Mouse (Mus musculus) lung, adult 2 months (tissue): Measurements from ENCODE around the gene Prss16.

Experiments
- CTCF ChIP-seq: fragments of 200-500 bp; IDR thresholded peaks from 2 replicates; pipeline ENCODE4 v1.5.1; 2011; ENCODE audit warnings: mild to moderate bottlenecking, low read length, control low read depth; ENCODE audit not compliant: insufficient read depth
- POLR2A ChIP-seq: fragments of 200-500 bp; IDR thresholded peaks from 2 replicates; pipeline ENCODE4 v1.6.1; 2011; ENCODE audit warnings: low read depth, mild to moderate bottlenecking, control low read depth, low read length, borderline replicate concordance; ENCODE audit errors: extremely low read depth

GRCm38 (mm10) chr13:22007121-22007510, 2.4 kb downstream of the Prss16 start:
- no peak for TF ChIP-seq POLR2A
- TF ChIP-seq CTCF: no peak
